Mouse (Mus musculus): ENCODE measurements around the gene Dhrs4. TPM values are rescaled to one million over a fixed set of nuclear protein-coding genes. Genes with fewer than 3 reads are reported as not detected.

The Dhrs4 gene
- polyA plus RNA-seq, 1 experiment from 2014 or later = 92.1 TPM

Other genes with a start within 250 kb of the Dhrs4 start
- gene Carmil3, start 11.9 kb downstream of the Dhrs4 start, polyA plus RNA-seq (2016; fragmentation: Nextera tagmentation; extraction: Ambion mirVana) = 6.2 TPM in 2 replicates
- gene Cpne6, start 31.7 kb downstream of the Dhrs4 start, polyA plus RNA-seq (2016; fragmentation: Nextera tagmentation; extraction: Ambion mirVana) = 0.55 and 0.90 TPM in 2 replicates
- gene Nrl, start 46.2 kb downstream of the Dhrs4 start, polyA plus RNA-seq (2016; fragmentation: Nextera tagmentation; extraction: Ambion mirVana) = 0.11 TPM in 1 of 2 replicates, not detected in the other
- 35.2 and 36.1 TPM in 2 replicates for gene Pck2, start 61.5 kb downstream of the Dhrs4 start, polyA plus RNA-seq (2016; fragmentation: Nextera tagmentation; extraction: Ambion mirVana)
- 71.3 and 78.4 TPM in 2 replicates for gene Dcaf11, start 81.2 kb downstream of the Dhrs4 start, polyA plus RNA-seq (2016; fragmentation: Nextera tagmentation; extraction: Ambion mirVana)
- not detected in 2 replicates for gene A730061H03Rik, start 81.6 kb downstream of the Dhrs4 start, polyA plus RNA-seq (2016; fragmentation: Nextera tagmentation; extraction: Ambion mirVana)
- gene Fitm1, start 96.9 kb downstream of the Dhrs4 start, polyA plus RNA-seq (2016; fragmentation: Nextera tagmentation; extraction: Ambion mirVana) = 8.7 and 9.1 TPM in 2 replicates
- gene Psme1, start 99.4 kb downstream of the Dhrs4 start, polyA plus RNA-seq (2016; fragmentation: Nextera tagmentation; extraction: Ambion mirVana) = 131 and 143 TPM in 2 replicates
- gene Emc9, start 106.5 kb downstream of the Dhrs4 start, polyA plus RNA-seq (2016; fragmentation: Nextera tagmentation; extraction: Ambion mirVana) = 4.6 and 4.9 TPM in 2 replicates
- gene Psme2, start 112.4 kb downstream of the Dhrs4 start, polyA plus RNA-seq (2016; fragmentation: Nextera tagmentation; extraction: Ambion mirVana) = 247 and 255 TPM in 2 replicates
- 20.6 and 25.4 TPM in 2 replicates for gene Rnf31, start 113.0 kb downstream of the Dhrs4 start, polyA plus RNA-seq (2016; fragmentation: Nextera tagmentation; extraction: Ambion mirVana)
- gene Irf9, start 124.8 kb downstream of the Dhrs4 start, polyA plus RNA-seq (2016; fragmentation: Nextera tagmentation; extraction: Ambion mirVana) = 9.5 and 10.6 TPM in 2 replicates
- gene Rec8, start 139.3 kb downstream of the Dhrs4 start, polyA plus RNA-seq (2016; fragmentation: Nextera tagmentation; extraction: Ambion mirVana) = 7.8 and 8.2 TPM in 2 replicates
- gene Ipo4, start 157.2 kb downstream of the Dhrs4 start, polyA plus RNA-seq (2016; fragmentation: Nextera tagmentation; extraction: Ambion mirVana) = 99.8 and 117 TPM in 2 replicates
- gene Gm49378, start 159.1 kb downstream of the Dhrs4 start, polyA plus RNA-seq (2016; fragmentation: Nextera tagmentation; extraction: Ambion mirVana) = 0.87 and 3.0 TPM in 2 replicates
- 102 TPM in 2 replicates for gene Tm9sf1, start 165.0 kb downstream of the Dhrs4 start, polyA plus RNA-seq (2016; fragmentation: Nextera tagmentation; extraction: Ambion mirVana)
- 0.55 and 0.97 TPM in 2 replicates for gene Tssk4, start 171.4 kb downstream of the Dhrs4 start, polyA plus RNA-seq (2016; fragmentation: Nextera tagmentation; extraction: Ambion mirVana)
- gene Mdp1, start 181.8 kb downstream of the Dhrs4 start, polyA plus RNA-seq (2016; fragmentation: Nextera tagmentation; extraction: Ambion mirVana) = 64.9 and 66.4 TPM in 2 replicates
- 74.7 and 78.3 TPM in 2 replicates for gene Gmpr2, start 193.2 kb downstream of the Dhrs4 start, polyA plus RNA-seq (2016; fragmentation: Nextera tagmentation; extraction: Ambion mirVana)
- gene Nedd8, start 193.4 kb downstream of the Dhrs4 start, polyA plus RNA-seq (2016; fragmentation: Nextera tagmentation; extraction: Ambion mirVana) = 585 and 596 TPM in 2 replicates
- 54.1 and 54.2 TPM in 2 replicates for gene Tinf2, start 203.1 kb downstream of the Dhrs4 start, polyA plus RNA-seq (2016; fragmentation: Nextera tagmentation; extraction: Ambion mirVana)
- 1.6 and 1.7 TPM in 2 replicates for gene Tgm1, start 235.2 kb downstream of the Dhrs4 start, polyA plus RNA-seq (2016; fragmentation: Nextera tagmentation; extraction: Ambion mirVana)
- gene Rabggta, start 243.5 kb downstream of the Dhrs4 start, polyA plus RNA-seq (2016; fragmentation: Nextera tagmentation; extraction: Ambion mirVana) = 27.8 and 30.3 TPM in 2 replicates